Mouse (Mus musculus) megakaryocyte, embryonic 14.5 days (primary cell): ENCODE data around the gene Bysl. TPM values are rescaled to one million over a fixed set of nuclear protein-coding genes. Genes with fewer than 3 reads are reported as not detected.
A peak's percentile ranks its signal among the peaks of the same experiment; 100 is the strongest.

Experiments
- H3K27me3 ChIP-seq: replicated peaks from 2 replicates; pipeline ENCODE3; 2012; ENCODE audit warnings: inconsistent platforms
- H3K36me3 ChIP-seq: replicated peaks from 2 replicates; pipeline ENCODE3; 2012; ENCODE audit warnings: low read length, inconsistent platforms, mixed read lengths
- H3K4me1 ChIP-seq: 2 replicates; pipeline ENCODE4 v1.6.1; 2012; ENCODE audit warnings: inconsistent platforms
- H3K4me3 ChIP-seq: replicated peaks from 2 replicates; pipeline ENCODE3; 2012; ENCODE audit warnings: moderate library complexity, mild to moderate bottlenecking, inconsistent platforms
- H3K9me3 ChIP-seq: 2 replicates; pipeline ENCODE4 v1.6.1; 2012; ENCODE audit warnings: inconsistent platforms
- FLI1 ChIP-seq: IDR thresholded peaks from 2 replicates; pipeline ENCODE4 v1.6.1; 2012; ENCODE audit warnings: low read length, inconsistent platforms, mixed read lengths
- GATA1 ChIP-seq: IDR thresholded peaks from 3 replicates; pipeline ENCODE4 v1.6.1; 2012; ENCODE audit warnings: mixed read lengths, low read length, inconsistent platforms, borderline replicate concordance
- polyA plus RNA-seq: library from polyadenylated mRNA; stranded (reverse); fragments of >175 nt; gene quantifications from 2 replicates; pipeline ENCODE4 v1.2.3, GENCODE M21; 2012; ENCODE audit warnings: low replicate concordance; ENCODE audit not compliant: insufficient read depth

Bysl gene
- polyA plus RNA-seq, 1 experiment: 17.7 TPM

- Histone ChIP-seq H3K36me3 (peaks cover 55% of the 10 kb centered on the region), H3K9me3 (no peaks in the 10 kb centered on the region), H3K27me3 (no peaks in the 10 kb centered on the region), H3K4me1 (peaks cover 72% of the 10 kb centered on the region), H3K4me3 (peak overlapping the region; percentile 98)
- no peak for TF ChIP-seq GATA1
- no peak for TF ChIP-seq FLI1
These were observed 17.5 kb downstream of the Bysl start for GRCm38 (mm10) chr17:47593854-47594182.

- TF ChIP-seq GATA1 (no peak), FLI1 (no peak)
- Histone ChIP-seq H3K4me3 (peak overlapping the region; percentile 98), H3K36me3 (peaks cover 50% of the 10 kb centered on the region), H3K9me3 (no peaks in the 10 kb centered on the region), H3K27me3 (no peaks in the 10 kb centered on the region), H3K4me1 (peaks cover 67% of the 10 kb centered on the region)
These were observed 18.0 kb downstream of the Bysl start for GRCm38 (mm10) chr17:47593215-47593853.

- peaks cover 45% of the 10 kb centered on the region for H3K4me1 ChIP-seq
- H3K4me3 ChIP-seq: peak overlapping the region; percentile 16
- no peaks in the 10 kb centered on the region for H3K27me3 ChIP-seq
- H3K36me3 ChIP-seq: peaks cover 37% of the 10 kb centered on the region
- TF ChIP-seq FLI1: no peak
- TF ChIP-seq GATA1: peak; percentile 42; the same call in 1 of the 3 replicates
- H3K9me3 ChIP-seq: no peaks in the 10 kb centered on the region
These were observed 20.2 kb downstream of the Bysl start for GRCm38 (mm10) chr17:47591073-47591472.

GRCm38 (mm10) chr17:47588517-47588916, 22.8 kb downstream of the Bysl start:
- H3K9me3 ChIP-seq: no peaks in the 10 kb centered on the region
- TF ChIP-seq FLI1 (no peak), GATA1 (no peak)
- H3K27me3 ChIP-seq: no peaks in the 10 kb centered on the region
- peaks cover 40% of the 10 kb centered on the region for H3K4me1 ChIP-seq
- H3K36me3 ChIP-seq: peaks cover 44% of the 10 kb centered on the region
- no peak overlapping the region for H3K4me3 ChIP-seq

- H3K36me3 ChIP-seq: peaks cover 59% of the 10 kb centered on the region
- TF ChIP-seq GATA1 (no peak), FLI1 (no peak)
- H3K4me1 ChIP-seq: peaks cover 17% of the 10 kb centered on the region
These were observed 30.3 kb downstream of the Bysl start for GRCm38 (mm10) chr17:47580962-47581361.

GRCm38 (mm10) chr17:47578655-47579054, 32.6 kb downstream of the Bysl start:
- TF ChIP-seq GATA1 (no peak), FLI1 (no peak)
- peaks cover 32% of the 10 kb centered on the region for H3K4me1 ChIP-seq

More at GRCm38 (mm10) chr17:47580962-47581361, 30.3 kb downstream of the Bysl start:
- Histone ChIP-seq H3K4me3 (no peak overlapping the region), H3K27me3 (no peaks in the 10 kb centered on the region), H3K9me3 (no peaks in the 10 kb centered on the region)

GRCm38 (mm10) chr17:47574830-47575229, 36.5 kb downstream of the Bysl start:
- Histone ChIP-seq H3K36me3 (peaks cover 47% of the 10 kb centered on the region), H3K9me3 (no peaks in the 10 kb centered on the region), H3K4me1 (peaks cover 55% of the 10 kb centered on the region), H3K27me3 (peaks cover 11% of the 10 kb centered on the region), H3K4me3 (no peak overlapping the region)
- TF ChIP-seq GATA1 (no peak), FLI1 (no peak)

More at GRCm38 (mm10) chr17:47578655-47579054, 32.6 kb downstream of the Bysl start:
- H3K9me3 ChIP-seq: no peaks in the 10 kb centered on the region
- H3K36me3 ChIP-seq: peaks cover 47% of the 10 kb centered on the region
- no peak overlapping the region for H3K4me3 ChIP-seq
- peaks cover 4% of the 10 kb centered on the region for H3K27me3 ChIP-seq

- Histone ChIP-seq H3K4me3 (no peak overlapping the region), H3K27me3 (peaks cover 11% of the 10 kb centered on the region), H3K4me1 (peaks cover 59% of the 10 kb centered on the region), H3K9me3 (no peaks in the 10 kb centered on the region), H3K36me3 (peaks cover 44% of the 10 kb centered on the region)
- TF ChIP-seq GATA1: no peak
- TF ChIP-seq FLI1: no peak
These were observed 37.3 kb downstream of the Bysl start for GRCm38 (mm10) chr17:47574028-47574427.

- no peak overlapping the region for H3K4me3 ChIP-seq
- H3K9me3 ChIP-seq: no peaks in the 10 kb centered on the region
- peaks cover 40% of the 10 kb centered on the region for H3K36me3 ChIP-seq
- peaks cover 56% of the 10 kb centered on the region for H3K4me1 ChIP-seq
- H3K27me3 ChIP-seq: peaks cover 11% of the 10 kb centered on the region
- TF ChIP-seq FLI1: no peak
- no peak for TF ChIP-seq GATA1
These were observed 38.9 kb downstream of the Bysl start for GRCm38 (mm10) chr17:47572436-47572835.

- H3K36me3 ChIP-seq: peaks cover 38% of the 10 kb centered on the region
- H3K4me1 ChIP-seq: peaks cover 62% of the 10 kb centered on the region
These were observed 39.7 kb downstream of the Bysl start for GRCm38 (mm10) chr17:47571621-47572020.

More at GRCm38 (mm10) chr17:47571621-47572020, 39.7 kb downstream of the Bysl start:
- H3K4me3 ChIP-seq: no peak overlapping the region
- no peaks in the 10 kb centered on the region for H3K9me3 ChIP-seq
- no peak for TF ChIP-seq GATA1
- no peak for TF ChIP-seq FLI1
- H3K27me3 ChIP-seq: peaks cover 11% of the 10 kb centered on the region
